Mouse (Mus musculus): Measurements from ENCODE around the gene Zfp715. TPM values are rescaled to one million over a fixed set of nuclear protein-coding genes. Genes with fewer than 3 reads are reported as not detected.
"Not testable (repeated sequence)": the region's sequence is repeated elsewhere in the genome, so short reads cannot be mapped to it uniquely, and the experiment has no call there.

The Zfp715 gene
- polyA plus RNA-seq, 1 experiment from 2014 or later, result 15.8 TPM

DNA sequence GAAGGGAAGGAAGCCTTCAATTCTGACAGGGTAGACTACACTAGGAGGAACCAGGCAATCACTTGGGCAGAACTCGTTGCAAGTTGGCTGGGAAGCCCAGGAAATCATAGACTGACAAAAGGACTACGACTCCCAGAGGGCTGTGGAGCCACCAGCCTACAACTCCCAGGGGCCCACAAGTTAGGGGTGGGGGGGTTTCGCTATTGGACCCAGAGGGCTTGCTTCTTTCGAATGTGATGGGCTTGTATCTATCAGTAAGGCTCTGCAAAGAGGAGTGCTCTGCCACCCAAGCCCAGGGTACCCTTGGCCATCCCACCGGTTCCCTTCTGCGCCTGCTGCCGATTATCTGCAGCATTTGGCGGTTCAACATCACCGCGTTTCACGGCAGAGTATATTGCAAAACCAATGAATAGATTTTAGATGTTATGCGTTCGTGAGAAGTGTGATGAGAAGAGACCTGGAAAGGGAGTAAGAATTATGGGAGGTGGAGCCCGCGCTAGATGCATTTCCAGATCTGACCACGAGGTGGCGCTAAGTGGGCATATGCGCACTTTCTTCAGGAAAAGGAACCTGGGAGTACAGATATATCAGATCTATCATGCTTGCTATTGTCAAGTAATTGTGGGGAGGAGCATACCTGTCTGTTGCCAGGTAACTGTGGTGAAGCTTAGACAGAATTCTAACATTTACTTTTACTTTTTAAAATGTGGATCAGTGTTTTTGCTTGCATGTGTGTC lies 30.1 kb downstream of the Zfp715 start:
- Histone ChIP-seq H3K27me3 (no peaks in the 10 kb centered on the region), H3K4me1 (no peaks in the 10 kb centered on the region), H3K36me3 (no peaks in the 10 kb centered on the region), H3K4me2 (replicated peaks) (peak overlapping the region; percentile 48), H3K4me3 (peak overlapping the region; percentile 31), H3K9ac (peak overlapping the region; percentile 53), H3K27ac (no peak overlapping the region), H3K9me3 (replicated peaks) (no peaks in the 10 kb centered on the region)
- ATAC-seq (ENCODE audit: low FRiP score), result peak; percentile 69
- WGBS, result 9% methylated on average over 18 of the region's 18 CpGs

DNA sequence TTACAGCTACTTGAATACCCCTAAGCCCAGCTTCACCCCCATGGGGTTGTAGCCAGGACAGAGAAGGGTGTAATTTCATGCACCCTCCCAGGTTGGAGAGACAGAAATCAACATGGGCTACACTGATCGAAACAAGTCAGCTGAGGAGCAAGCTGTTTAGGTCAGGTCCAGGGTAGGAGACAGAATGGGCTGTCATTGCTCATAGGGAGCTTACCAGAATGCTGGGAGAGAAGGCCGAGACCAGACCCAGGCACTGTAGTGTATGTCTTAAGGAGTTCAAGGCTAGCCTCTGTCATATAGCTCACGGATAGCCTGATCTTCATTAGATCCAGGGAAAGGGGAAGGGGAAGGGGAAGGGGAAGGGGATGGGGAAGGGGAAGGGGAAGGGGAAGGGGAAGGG lies 30.6 kb downstream of the Zfp715 start:
- no peaks in the 10 kb centered on the region for H3K27me3 ChIP-seq
- no peaks in the 10 kb centered on the region for H3K36me3 ChIP-seq
- 83% methylated on average over 2 of the region's 3 CpGs for WGBS
- no peak overlapping the region for H3K27ac ChIP-seq
- no peaks in the 10 kb centered on the region for H3K9me3 ChIP-seq (replicated peaks)
- H3K4me3 ChIP-seq, result no peak overlapping the region
- H3K4me1 ChIP-seq, result no peaks in the 10 kb centered on the region
- no peak overlapping the region for H3K9ac ChIP-seq
- ATAC-seq (ENCODE audit: low FRiP score), result peak; percentile 52; the same call in 1 of the 2 replicates
- no peak overlapping the region for H3K4me2 ChIP-seq (replicated peaks)

DNA sequence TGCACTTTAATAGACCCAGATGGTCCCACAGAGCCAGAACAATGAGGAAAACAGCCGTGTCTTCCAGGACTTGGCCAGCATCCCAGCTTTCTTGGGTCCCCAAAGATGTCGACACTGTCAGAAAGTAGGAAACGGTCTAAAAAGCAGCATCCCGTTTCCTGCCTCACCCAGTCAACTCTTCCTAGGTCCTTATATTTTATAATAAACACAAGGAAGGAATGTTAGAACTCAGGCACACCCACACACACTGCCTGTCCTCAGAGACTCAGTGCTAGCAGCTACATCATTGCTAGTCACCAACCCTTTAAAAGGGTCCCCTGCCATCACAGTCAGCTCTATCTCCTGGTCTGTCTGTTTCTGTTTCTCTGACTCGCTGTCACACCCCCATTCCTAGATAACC lies 35.7 kb downstream of the Zfp715 start:
- ATAC-seq (ENCODE audit: low FRiP score), result no peak
- H3K27ac ChIP-seq, result no peak overlapping the region
- no peaks in the 10 kb centered on the region for H3K4me1 ChIP-seq
- 69% methylated on average over 5 of the region's 5 CpGs for WGBS
- no peaks in the 10 kb centered on the region for H3K36me3 ChIP-seq
- no peak overlapping the region for H3K4me3 ChIP-seq
- 0 out of 2 replicates have a peak, but pooled peaks cover 3% of the 10 kb centered on the region for H3K9me3 ChIP-seq (replicated peaks)
- no peaks in the 10 kb centered on the region for H3K27me3 ChIP-seq
- no peak overlapping the region for H3K9ac ChIP-seq
- no peak overlapping the region for H3K4me2 ChIP-seq (replicated peaks)

DNA sequence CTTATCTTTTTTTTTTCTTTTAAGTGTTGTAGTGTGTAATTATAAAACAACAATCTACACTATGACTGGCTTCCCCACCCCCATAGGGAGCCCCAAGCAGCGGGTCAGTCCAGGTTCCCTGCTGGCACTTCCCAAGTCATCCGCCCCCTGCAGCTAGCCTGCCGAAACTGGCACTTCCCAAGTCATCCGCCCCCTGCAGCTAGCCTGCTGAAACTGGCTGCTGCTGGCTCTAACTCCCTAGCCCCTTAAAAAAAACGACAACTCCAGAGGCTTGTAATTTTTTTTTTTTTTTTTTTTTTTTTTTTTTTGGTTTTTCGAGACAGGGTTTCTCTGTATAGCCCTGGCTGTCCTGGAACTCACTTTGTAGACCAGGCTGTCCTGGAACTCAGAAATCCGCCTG lies 36.9 kb downstream of the Zfp715 start:
- peaks cover 10% of the 10 kb centered on the region; the same call in 1 of the 2 replicates for H3K9me3 ChIP-seq (replicated peaks)
- not testable (repeated sequence) for H3K27me3 ChIP-seq; H3K9ac ChIP-seq; H3K4me3 ChIP-seq; H3K4me2 ChIP-seq (replicated peaks); H3K27ac ChIP-seq; ATAC-seq (ENCODE audit: low FRiP score); H3K4me1 ChIP-seq; H3K36me3 ChIP-seq
- 45% methylated on average over 7 of the region's 7 CpGs for WGBS

DNA sequence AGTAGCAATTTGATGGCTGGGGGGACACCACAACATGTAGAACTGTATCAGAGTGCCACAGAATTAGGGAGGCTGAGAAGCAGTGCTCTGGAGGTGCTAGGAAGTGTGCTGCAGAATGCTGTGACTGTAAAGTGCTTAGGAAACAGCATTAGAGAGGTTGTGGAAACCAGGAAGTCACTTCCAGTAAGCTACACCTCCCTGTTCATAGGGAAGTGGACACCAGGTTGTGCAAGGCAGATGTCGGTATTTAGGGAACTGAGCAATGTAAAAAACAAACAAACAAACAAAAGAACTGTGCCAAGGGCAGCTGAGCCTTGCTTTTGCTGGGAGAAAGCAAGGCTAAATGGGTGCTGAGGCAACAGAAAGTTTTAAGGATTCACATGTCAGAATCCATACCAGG lies 39.6 kb downstream of the Zfp715 start:
- Histone ChIP-seq H3K36me3 (no peaks in the 10 kb centered on the region), H3K27me3 (no peaks in the 10 kb centered on the region)
- 67% methylated on average over 1 of the region's 1 CpGs for WGBS

DNA sequence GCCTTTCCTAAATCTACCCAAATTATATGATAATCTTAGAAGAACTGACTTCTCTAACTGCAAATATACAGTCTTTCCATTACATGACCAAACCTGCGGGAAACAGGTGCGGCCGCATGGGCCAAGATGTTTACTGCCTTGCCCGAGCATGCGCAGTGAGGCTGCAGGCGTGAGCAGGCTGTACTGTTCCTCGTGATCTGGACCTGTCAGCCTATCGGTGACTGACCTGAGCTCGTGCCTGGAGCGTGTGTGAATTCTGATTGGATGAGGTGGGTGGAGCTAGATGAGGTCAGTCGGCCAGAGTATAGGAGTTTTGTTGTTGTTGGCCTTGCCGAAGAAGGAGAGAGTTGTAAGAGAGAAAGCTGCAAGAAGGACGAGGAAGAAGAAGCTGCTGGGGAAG lies 45.7 kb downstream of the Zfp715 start:
- 91% methylated on average over 13 of the region's 13 CpGs for WGBS
- H3K9ac ChIP-seq, result not testable (repeated sequence)

More for the DNA sequence above, 39.6 kb downstream of the Zfp715 start:
- H3K9ac ChIP-seq, result no peak overlapping the region
- no peak overlapping the region for H3K4me3 ChIP-seq
- no peak for ATAC-seq (ENCODE audit: low FRiP score)
- no peaks in the 10 kb centered on the region for H3K4me1 ChIP-seq
- no peak overlapping the region for H3K27ac ChIP-seq
- peaks cover 21% of the 10 kb centered on the region for H3K9me3 ChIP-seq (replicated peaks)
- no peak overlapping the region for H3K4me2 ChIP-seq (replicated peaks)

GRCm38 (mm10) chr7:43253540-43253939 lies 59.6 kb downstream of the Zfp715 start:
- no peak for ATAC-seq (ENCODE audit: low FRiP score)

More for the DNA sequence above, 45.7 kb downstream of the Zfp715 start:
- not testable (repeated sequence) for H3K27ac ChIP-seq; ATAC-seq (ENCODE audit: low FRiP score); H3K4me3 ChIP-seq; H3K4me1 ChIP-seq; H3K27me3 ChIP-seq; H3K36me3 ChIP-seq; H3K4me2 ChIP-seq (replicated peaks)
- H3K9me3 ChIP-seq (replicated peaks), result peaks cover 44% of the 10 kb centered on the region

DNA sequence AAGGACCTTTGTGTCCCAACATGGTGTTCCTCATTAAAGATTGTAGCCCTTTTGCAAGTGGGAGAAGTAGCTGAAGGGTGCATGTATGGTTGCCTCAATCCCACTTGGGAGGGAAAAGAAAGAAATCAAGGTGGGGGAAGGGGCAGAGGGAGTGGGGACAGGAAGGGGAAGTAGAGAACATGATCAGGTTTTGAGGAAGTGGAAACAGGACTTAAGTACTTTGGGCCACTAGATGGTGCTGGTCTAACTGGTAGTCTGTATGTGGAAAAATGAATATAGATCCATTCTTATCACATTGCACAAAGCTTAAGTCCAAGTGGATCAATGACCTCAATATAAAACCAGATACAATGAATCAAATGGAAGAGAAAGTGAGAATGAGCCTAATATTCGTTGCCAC lies 62.4 kb downstream of the Zfp715 start:
- H3K36me3 ChIP-seq; H3K27ac ChIP-seq; H3K4me3 ChIP-seq; H3K9ac ChIP-seq; H3K27me3 ChIP-seq; ATAC-seq (ENCODE audit: low FRiP score); H3K4me2 ChIP-seq (replicated peaks); H3K4me1 ChIP-seq: not testable (repeated sequence)
- peaks cover 11% of the 10 kb centered on the region; the same call in 1 of the 2 replicates for H3K9me3 ChIP-seq (replicated peaks)
- WGBS, result 79% methylated on average over 1 of the region's 1 CpGs

More at GRCm38 (mm10) chr7:43253540-43253939, 59.6 kb downstream of the Zfp715 start:
- WGBS, result 78% methylated on average over 7 of the region's 7 CpGs
- Histone ChIP-seq H3K36me3 (no peaks in the 10 kb centered on the region), H3K9ac (no peak overlapping the region), H3K27ac (no peak overlapping the region), H3K4me3 (no peak overlapping the region), H3K4me2 (replicated peaks) (no peak overlapping the region), H3K4me1 (no peaks in the 10 kb centered on the region), H3K27me3 (no peaks in the 10 kb centered on the region), H3K9me3 (replicated peaks) (peaks cover 11% of the 10 kb centered on the region; the same call in 1 of the 2 replicates)

Other genes with a start within 250 kb of the Zfp715 start
- gene Zfp936, start 199.1 kb downstream of the Zfp715 start, polyA plus RNA-seq (2016; fragmentation: Nextera tagmentation; extraction: Ambion mirVana), result not detected in 2 replicates
- gene Siglecf, start 38.0 kb upstream of the Zfp715 start, polyA plus RNA-seq (2016; fragmentation: Nextera tagmentation; extraction: Ambion mirVana), result 0.09 TPM in 1 of 2 replicates, not detected in the other
- gene Siglecg, start 94.9 kb upstream of the Zfp715 start, polyA plus RNA-seq (2016; fragmentation: Nextera tagmentation; extraction: Ambion mirVana), result not detected in 2 replicates
- not detected in 2 replicates for gene Lim2, start 114.4 kb upstream of the Zfp715 start, polyA plus RNA-seq (2016; fragmentation: Nextera tagmentation; extraction: Ambion mirVana)
- gene Nkg7, start 123.8 kb upstream of the Zfp715 start, polyA plus RNA-seq (2016; fragmentation: Nextera tagmentation; extraction: Ambion mirVana), result 0.27 TPM in 1 of 2 replicates, not detected in the other
- gene Cldnd2, start 127.5 kb upstream of the Zfp715 start, polyA plus RNA-seq (2016; fragmentation: Nextera tagmentation; extraction: Ambion mirVana), result not detected in 2 replicates
- gene Etfb, start 130.8 kb upstream of the Zfp715 start, polyA plus RNA-seq (2016; fragmentation: Nextera tagmentation; extraction: Ambion mirVana), result 169 and 170 TPM in 2 replicates
- gene Gm45233, start 130.8 kb upstream of the Zfp715 start, polyA plus RNA-seq (2016; fragmentation: Nextera tagmentation; extraction: Ambion mirVana), result 0.50 TPM in 1 of 2 replicates, not detected in the other
- gene Vsig10l, start 149.9 kb upstream of the Zfp715 start, polyA plus RNA-seq (2016; fragmentation: Nextera tagmentation; extraction: Ambion mirVana), result 6.5 and 6.7 TPM in 2 replicates
- gene Iglon5, start 176.8 kb upstream of the Zfp715 start, polyA plus RNA-seq (2016; fragmentation: Nextera tagmentation; extraction: Ambion mirVana), result 3.4 and 4.2 TPM in 2 replicates
- not detected in 2 replicates for gene 4931406B18Rik, start 192.6 kb upstream of the Zfp715 start, polyA plus RNA-seq (2016; fragmentation: Nextera tagmentation; extraction: Ambion mirVana)
- gene Cd33, start 231.1 kb upstream of the Zfp715 start, polyA plus RNA-seq (2016; fragmentation: Nextera tagmentation; extraction: Ambion mirVana), result 0.70 and 1.4 TPM in 2 replicates
- gene Zfp658, start 249.0 kb upstream of the Zfp715 start, polyA plus RNA-seq (2016; fragmentation: Nextera tagmentation; extraction: Ambion mirVana), result 8.4 and 9.6 TPM in 2 replicates